Mouse (Mus musculus): ENCODE measurements around the gene Fbxo34.

DNA sequence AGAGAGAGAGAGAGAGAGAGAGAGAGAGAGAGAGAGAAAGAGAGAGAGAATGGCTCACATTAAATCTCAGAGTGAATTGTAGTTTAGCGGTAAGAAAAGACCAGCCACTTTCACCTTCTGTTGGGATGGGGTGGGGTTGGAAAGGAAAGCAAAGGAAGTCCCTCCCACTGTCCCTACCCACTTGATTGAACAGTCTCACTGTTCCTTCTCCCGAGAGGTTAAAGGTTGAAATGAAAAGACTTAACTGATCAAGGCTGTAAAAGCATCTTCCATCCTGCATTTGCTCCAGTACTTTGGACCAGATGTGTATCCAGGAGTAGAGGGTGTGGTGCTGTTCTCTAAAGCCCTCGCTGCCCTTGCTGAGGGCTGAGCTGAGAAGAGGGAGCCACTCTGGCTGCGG lies 126.5 kb downstream of the Fbxo34 start:
- no peak for TF ChIP-seq GATA1 (IDR thresholded peaks at IDR 0.05; ENCODE audit: low read length)
- no peak for TF ChIP-seq TAL1 (IDR thresholded peaks at IDR 0.05; ENCODE audit: low read length)

Data from erythroblast, embryonic 14.5 days (primary cell).